Mouse (Mus musculus) kidney, embryonic 14.5 days (tissue): ENCODE data around the gene Aire. TPM values are rescaled to one million over a fixed set of nuclear protein-coding genes. Genes with fewer than 3 reads are reported as not detected.
"Not testable (repeated sequence)": the region's sequence is repeated elsewhere in the genome, so short reads cannot be mapped to it uniquely, and the experiment has no call there.

Experiments
- ATAC-seq: fragments of 200-750 bp; cut with Nextera tagmentation; 2 replicates; pipeline ENCODE4 v1.8.0; 2017; ENCODE audit warnings: moderate number of reproducible peaks, mild to moderate bottlenecking, moderate TSS enrichment, moderate library complexity; ENCODE audit not compliant: low FRiP score, low TSS enrichment
- H3K27ac ChIP-seq: fragments of 300-500 bp; sonication (generic); 2 replicates; pipeline ENCODE4 v1.5.1; 2014; ENCODE audit warnings: low read depth, mild to moderate bottlenecking, low read length, moderate library complexity, mixed read lengths
- H3K27me3 ChIP-seq: fragments of 300-500 bp; sonication (generic); 2 replicates; pipeline ENCODE4 v1.6.1; 2014; ENCODE audit warnings: mild to moderate bottlenecking, low read length; ENCODE audit not compliant: control insufficient read depth, insufficient read depth
- H3K36me3 ChIP-seq: fragments of 300-500 bp; sonication (generic); 2 replicates; pipeline ENCODE4 v1.6.1; 2014; ENCODE audit warnings: low read length, mixed read lengths; ENCODE audit not compliant: control insufficient read depth, insufficient read depth
- H3K4me1 ChIP-seq: fragments of 300-500 bp; sonication (generic); 2 replicates; pipeline ENCODE4 v1.6.1; 2014; ENCODE audit warnings: low read length, mixed read lengths; ENCODE audit not compliant: control insufficient read depth, insufficient read depth
- H3K4me2 ChIP-seq: fragments of 300-500 bp; sonication (generic); replicated peaks from 2 replicates; pipeline ENCODE4 v1.6.1; 2014; ENCODE audit warnings: low read depth, mild to moderate bottlenecking, low read length
- H3K4me3 ChIP-seq: fragments of 300-500 bp; sonication (generic); 2 replicates; pipeline ENCODE4 v1.5.1; 2014; ENCODE audit warnings: mild to moderate bottlenecking, low read length
- H3K9ac ChIP-seq: fragments of 300-500 bp; sonication (generic); 2 replicates; pipeline ENCODE4 v1.6.1; 2014; ENCODE audit warnings: low read depth, mild to moderate bottlenecking, low read length, moderate library complexity
- H3K9me3 ChIP-seq: fragments of 300-500 bp; sonication (generic); 2 replicates; pipeline ENCODE4 v1.6.1; 2016; ENCODE audit warnings: low read length; ENCODE audit not compliant: control insufficient read depth
- WGBS: fragments of 180-500 bp; shearing (Covaris S2); extraction: QIAGEN DNeasy Blood & Tissue Kit; methylation state at CpG from one replicate; pipeline ENCODE4 v1.1.7; 2014; 5-methylcytosine and 5-hydroxymethylcytosine counted together
- polyA plus RNA-seq: library from polyadenylated mRNA; unstranded; fragments of >200 nt; fragmentation: Nextera tagmentation; extraction: Ambion mirVana; gene quantifications from 2 replicates; pipeline ENCODE4 v1.2.1, GENCODE M21; 2014

Aire gene
- polyA plus RNA-seq, 1 experiment from 2014 or later = 1.2 TPM

DNA sequence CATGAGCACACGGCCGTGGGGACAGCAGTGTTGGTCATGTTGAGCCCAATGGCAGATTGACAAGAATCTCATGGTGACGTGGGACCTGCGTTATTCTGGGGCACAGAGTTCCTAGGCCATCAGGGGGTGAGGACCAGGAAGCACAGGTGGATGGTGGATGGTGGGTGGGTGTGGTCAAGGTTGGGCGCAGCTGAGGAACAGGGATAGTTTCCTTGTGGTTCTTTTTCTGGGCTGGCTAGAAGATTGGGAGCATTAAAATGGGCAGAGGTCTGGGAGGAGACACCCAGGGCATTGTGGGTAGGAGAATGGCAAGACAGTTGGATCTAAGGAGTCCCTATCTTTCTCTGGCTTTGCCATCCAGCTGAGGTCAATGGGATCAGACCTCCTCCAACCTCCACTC is 1.8 kb downstream of the Aire start, which contains the start of gene Dnmt3l:
Gene Dnmt3l (plus strand): TSS at position 301 of the 400 bp plus-strand sequence.
- H3K9ac ChIP-seq = no peak within 1 kb of the TSS
- no peaks in the 10 kb centered on the region for H3K27me3 ChIP-seq
- no peak within 1 kb of the TSS for H3K4me2 ChIP-seq
- 0 out of 2 replicates have a peak, but pooled peaks cover 4% of the 10 kb centered on the region for H3K4me1 ChIP-seq
- 93% methylated on average over 5 of the region's 5 CpGs for WGBS
- H3K9me3 ChIP-seq = no peaks in the 10 kb centered on the region
- ATAC-seq = no peak
- no peaks in the 10 kb centered on the region for H3K36me3 ChIP-seq
- H3K27ac ChIP-seq = no peak within 1 kb of the TSS
- H3K4me3 ChIP-seq = no peak within 1 kb of the TSS

GRCm38 (mm10) chr10:78037139-78037538 is 6.3 kb downstream of the Aire start:
- ATAC-seq = no peak
- H3K9ac ChIP-seq = no peak overlapping the region
- H3K27ac ChIP-seq = no peak overlapping the region
- no peaks in the 10 kb centered on the region for H3K27me3 ChIP-seq
- no peak overlapping the region for H3K4me2 ChIP-seq
- WGBS = 81% methylated on average over 4 of the region's 4 CpGs
- H3K9me3 ChIP-seq = no peaks in the 10 kb centered on the region
- H3K36me3 ChIP-seq = no peaks in the 10 kb centered on the region
- no peaks in the 10 kb centered on the region for H3K4me1 ChIP-seq
- H3K4me3 ChIP-seq = no peak overlapping the region

DNA sequence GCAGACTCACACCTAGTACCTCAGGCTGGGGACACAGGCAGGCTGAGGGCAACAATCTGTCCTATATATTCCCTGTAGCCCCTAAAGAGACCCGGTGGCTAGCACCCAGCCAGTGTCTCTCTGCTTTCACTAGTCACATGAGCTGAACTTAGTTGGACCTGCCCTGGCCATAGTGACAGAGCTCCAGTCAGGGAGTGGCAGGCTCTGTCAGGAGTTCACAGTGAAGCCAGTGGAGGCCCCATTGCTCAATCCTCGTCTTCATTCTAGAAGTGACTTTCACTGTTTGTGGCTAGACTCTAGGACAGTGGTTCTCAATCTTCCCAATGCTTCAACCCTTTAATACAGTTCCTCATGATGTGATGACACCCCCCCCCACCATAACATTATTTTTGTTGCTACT is 11.4 kb downstream of the Aire start:
- no peak overlapping the region for H3K27ac ChIP-seq
- no peak overlapping the region for H3K4me2 ChIP-seq
- no peaks in the 10 kb centered on the region for H3K9me3 ChIP-seq
- ATAC-seq = no peak
- H3K4me1 ChIP-seq = no peaks in the 10 kb centered on the region
- H3K27me3 ChIP-seq = no peaks in the 10 kb centered on the region
- H3K4me3 ChIP-seq = no peak overlapping the region
- H3K9ac ChIP-seq = no peak overlapping the region
- 94% methylated on average over 2 of the region's 2 CpGs for WGBS
- H3K36me3 ChIP-seq = no peaks in the 10 kb centered on the region

- 80% methylated on average over 1 of the region's 1 CpGs for WGBS
- Histone ChIP-seq H3K4me1 (no peaks in the 10 kb centered on the region), H3K27me3 (no peaks in the 10 kb centered on the region), H3K9me3 (no peaks in the 10 kb centered on the region), H3K36me3 (no peaks in the 10 kb centered on the region), H3K9ac (no peak overlapping the region), H3K27ac (no peak overlapping the region), H3K4me2 (no peak overlapping the region), H3K4me3 (no peak overlapping the region)
- no peak for ATAC-seq
Observed at GRCm38 (mm10) chr10:78029080-78029479, 14.3 kb downstream of the Aire start.

DNA sequence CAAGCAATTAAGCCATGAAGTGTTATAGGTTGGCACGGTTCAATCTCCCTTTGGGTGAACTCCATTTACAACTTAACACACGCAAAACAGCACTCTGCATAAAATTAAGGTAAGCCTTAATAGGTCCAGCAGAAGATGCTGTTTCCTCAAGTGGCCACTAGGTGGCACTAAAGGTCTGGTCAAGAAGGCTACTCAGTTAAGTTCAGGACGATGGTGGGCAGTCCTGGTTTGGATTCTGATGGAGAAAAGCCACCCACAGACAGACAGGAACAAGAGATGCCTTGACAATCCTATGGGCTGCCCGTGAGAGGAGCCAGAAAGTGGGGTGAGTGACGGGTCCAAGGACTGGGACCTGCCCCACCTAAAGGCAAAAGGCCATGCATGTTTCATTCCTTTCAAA is 15.3 kb downstream of the Aire start:
- no peaks in the 10 kb centered on the region for H3K9me3 ChIP-seq
- H3K4me2 ChIP-seq = no peak overlapping the region
- no peak overlapping the region for H3K9ac ChIP-seq
- no peaks in the 10 kb centered on the region for H3K36me3 ChIP-seq
- H3K27ac ChIP-seq = no peak overlapping the region
- 3% methylated on average over 5 of the region's 5 CpGs for WGBS
- H3K4me1 ChIP-seq = no peaks in the 10 kb centered on the region
- H3K4me3 ChIP-seq = no peak overlapping the region
- H3K27me3 ChIP-seq = no peaks in the 10 kb centered on the region
- peak; percentile 77 for ATAC-seq

DNA sequence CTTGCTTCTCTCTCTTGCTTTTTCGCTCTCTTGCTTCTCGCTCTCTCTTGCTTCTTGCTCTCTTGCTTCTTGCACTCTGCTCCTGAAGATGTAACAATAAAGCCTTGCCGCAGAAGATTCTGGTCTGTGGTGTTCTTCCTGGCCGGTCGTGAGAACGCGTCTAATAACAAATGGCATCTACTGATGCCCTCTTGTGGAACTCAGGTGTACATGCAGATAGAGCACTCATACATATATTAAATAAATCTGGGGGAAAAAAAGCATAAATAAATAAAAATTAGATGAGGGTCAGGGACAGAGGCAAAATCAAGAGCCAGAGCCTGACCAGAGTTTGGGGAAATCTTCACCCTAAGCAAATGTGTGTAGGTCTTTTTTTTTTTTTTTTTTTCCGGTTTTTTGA is 18.0 kb downstream of the Aire start:
- WGBS = 70% methylated on average over 6 of the region's 8 CpGs
- not testable (repeated sequence) for H3K9ac ChIP-seq, ATAC-seq

DNA sequence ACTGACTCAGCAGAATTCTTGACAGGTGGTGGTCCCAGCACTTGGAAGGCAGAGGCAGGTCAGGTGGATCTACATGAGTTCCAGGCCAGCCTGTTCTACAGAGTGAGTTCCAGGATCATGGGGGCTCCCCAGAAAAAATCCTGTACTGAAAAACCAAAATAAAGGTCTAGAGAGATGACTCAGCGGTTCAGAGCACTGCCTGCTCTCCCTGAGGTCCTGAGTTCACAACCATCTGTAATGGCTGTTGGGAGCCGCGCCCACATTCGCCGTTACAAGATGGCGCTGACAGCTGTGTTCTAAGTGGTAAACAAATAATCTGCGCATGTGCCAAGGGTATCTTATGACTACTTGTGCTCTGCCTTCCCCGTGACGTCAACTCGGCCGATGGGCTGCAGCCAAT is 23.4 kb downstream of the Aire start:
- 0 out of 2 replicates have a peak, but pooled peaks have one; percentile 24 for ATAC-seq
- not testable (repeated sequence) for H3K36me3 ChIP-seq, H3K9ac ChIP-seq, H3K4me1 ChIP-seq, H3K4me3 ChIP-seq, H3K27ac ChIP-seq, H3K9me3 ChIP-seq, H3K4me2 ChIP-seq, H3K27me3 ChIP-seq
- 94% methylated on average over 6 of the region's 11 CpGs for WGBS

More for the DNA sequence above, 18.0 kb downstream of the Aire start:
- H3K36me3 ChIP-seq, H3K27ac ChIP-seq, H3K9me3 ChIP-seq, H3K27me3 ChIP-seq, H3K4me3 ChIP-seq, H3K4me1 ChIP-seq, H3K4me2 ChIP-seq: not testable (repeated sequence)

GRCm38 (mm10) chr10:78019291-78019690 is 24.1 kb downstream of the Aire start:
- H3K9ac ChIP-seq = no peak overlapping the region
- H3K27ac ChIP-seq = no peak overlapping the region
- no peaks in the 10 kb centered on the region for H3K27me3 ChIP-seq
- WGBS = 83% methylated on average over 4 of the region's 4 CpGs
- no peaks in the 10 kb centered on the region for H3K36me3 ChIP-seq
- no peak overlapping the region for H3K4me3 ChIP-seq
- peak; percentile 62; the same call in 1 of the 2 replicates for ATAC-seq
- no peaks in the 10 kb centered on the region for H3K4me1 ChIP-seq
- H3K4me2 ChIP-seq = no peak overlapping the region
- no peaks in the 10 kb centered on the region for H3K9me3 ChIP-seq

- Histone ChIP-seq H3K4me3 (peak overlapping the region; percentile 26; the same call in 1 of the 2 replicates), H3K27me3 (no peaks in the 10 kb centered on the region), H3K9me3 (no peaks in the 10 kb centered on the region), H3K36me3 (no peaks in the 10 kb centered on the region), H3K9ac (no peak overlapping the region), H3K4me1 (no peaks in the 10 kb centered on the region), H3K4me2 (peak overlapping the region; percentile 48), H3K27ac (no peak overlapping the region)
- 21% methylated on average over 19 of the region's 19 CpGs for WGBS
- ATAC-seq = peak; percentile 73
Observed at GRCm38 (mm10) chr10:78018797-78019203, 24.6 kb downstream of the Aire start.
